Mouse (Mus musculus) frontal cortex, postnatal 25 days (tissue): ENCODE measurements at regions not wholly inside any gene's neighbourhood (a gene's known extent, or its start where the extent isn't known, plus 50 kb on each side); places are given as distances from the start of the nearest gene placed in this dataset.

Source experiments
- DNase-seq, 2 experiments: peaks; one replicate each; pipeline ENCODE4 v3.0.0; 2022; ENCODE audit warnings: low spot score in 2 of 2

- peak; percentile 8 to 24 for DNase-seq
These were observed 132.4 kb downstream of the Fgf9 start for GRCm38 (mm10) chr14:58202607-58203295.

- no peak for DNase-seq
These were observed 119.6 kb downstream of the Fgf9 start for GRCm38 (mm10) chr14:58189948-58190347.

GRCm38 (mm10) chr14:58182869-58183268 is 112.5 kb downstream of the Fgf9 start:
- DNase-seq: no peak

- no peak for DNase-seq
These were observed 110.4 kb downstream of the Fgf9 start for GRCm38 (mm10) chr14:58180724-58181123.

GRCm38 (mm10) chr14:58175651-58176363 is 105.5 kb downstream of the Fgf9 start:
- DNase-seq: no peak

GRCm38 (mm10) chr14:58174512-58174911 is 104.2 kb downstream of the Fgf9 start:
- DNase-seq: no peak

- DNase-seq: no peak
These were observed 98.6 kb downstream of the Fgf9 start for GRCm38 (mm10) chr14:58168920-58169319.
